Mouse (Mus musculus) left cerebral cortex, postnatal 14 days (tissue): ENCODE data around the gene Slc16a10. TPM values are rescaled to one million over a fixed set of nuclear protein-coding genes. Genes with fewer than 3 reads are reported as not detected.
"Not testable (repeated sequence)": the region's sequence is repeated elsewhere in the genome, so short reads cannot be mapped to it uniquely, and the experiment has no call there.

Experiments
- DNase-seq, 2 experiments: peaks; one replicate each; pipeline ENCODE4 v3.0.0; 2021 to 2022; ENCODE audit warnings: low spot score in 2 of 2, mixed read lengths in 1 of 2
- intact Hi-C: fragments of 180-260 bp; cut with DNase I; formaldehyde crosslinking; loops from one replicate; pipeline ENCODE4 v1.15.1; 2025
- total RNA-seq, 2 experiments: library from RNA; stranded (reverse); gene quantifications; 2 replicates each; pipeline ENCODE4 v1.2.3; 2021

The Slc16a10 gene
- total RNA-seq, 2 experiments from 2014 or later: 2.7 to 3.9 TPM

GRCm38 (mm10) chr10:40050763-40051162, 91.3 kb downstream of the Slc16a10 start:
- no peak for DNase-seq
- intact Hi-C loops: no loop called here

GRCm38 (mm10) chr10:40041339-40041738, 100.7 kb downstream of the Slc16a10 start:
- intact Hi-C loops: no loop called here
- no peak for DNase-seq

GRCm38 (mm10) chr10:40036686-40037560, 105.1 kb downstream of the Slc16a10 start:
- intact Hi-C loops: no loop called here
- peak; percentile 71 to 77 for DNase-seq

GRCm38 (mm10) chr10:40034956-40035355, 107.1 kb downstream of the Slc16a10 start:
- DNase-seq: no peak
- intact Hi-C loops: no loop called here

- DNase-seq: no peak
- intact Hi-C loops: no loop called here
Observed at GRCm38 (mm10) chr10:40032897-40033296, 109.2 kb downstream of the Slc16a10 start.

- DNase-seq: no peak
- intact Hi-C loops: no loop called here
Observed at GRCm38 (mm10) chr10:40030716-40031115, 111.3 kb downstream of the Slc16a10 start.

GRCm38 (mm10) chr10:40029610-40030009, 112.4 kb downstream of the Slc16a10 start:
- DNase-seq: no peak
- intact Hi-C loops: loop anchor here (5.0 kb wide), 1 partner anchor 72 kb away; no protein-coding TSS in a partner anchor

- DNase-seq: no peak
- intact Hi-C loops: loop anchor here (5.0 kb wide), 1 partner anchor 71 kb away; no protein-coding TSS in a partner anchor
Observed at GRCm38 (mm10) chr10:40028091-40028490, 114.0 kb downstream of the Slc16a10 start.

- no peak for DNase-seq
- intact Hi-C loops: loop anchor here (5.0 kb wide), 1 partner anchor 69 kb away; no protein-coding TSS in a partner anchor
Observed at GRCm38 (mm10) chr10:40026546-40026945, 115.5 kb downstream of the Slc16a10 start.

- intact Hi-C loops: loop anchor here (5.0 kb wide), 1 partner anchor 68 kb away; no protein-coding TSS in a partner anchor
- DNase-seq: no peak
Observed at GRCm38 (mm10) chr10:40025560-40025959, 116.5 kb downstream of the Slc16a10 start.

- DNase-seq: peak; percentile 90 to 96
- intact Hi-C loops: loop anchor here (5.0 kb wide), 1 partner anchor 67 kb away; no protein-coding TSS in a partner anchor
Observed at GRCm38 (mm10) chr10:40024554-40025428, 117.3 kb downstream of the Slc16a10 start, which contains the start of gene Mfsd4b1. Gene Mfsd4b1 (minus strand): TSS chr10:40025268.

- intact Hi-C loops: no loop called here
- no peak for DNase-seq
Observed at GRCm38 (mm10) chr10:40020401-40020800, 121.7 kb downstream of the Slc16a10 start.

- intact Hi-C loops: no loop called here
Observed at GRCm38 (mm10) chr10:40019492-40019891, 122.6 kb downstream of the Slc16a10 start.

GRCm38 (mm10) chr10:40018261-40018860, 123.7 kb downstream of the Slc16a10 start:
- DNase-seq: no peak
- intact Hi-C loops: no loop called here

More at GRCm38 (mm10) chr10:40019492-40019891, 122.6 kb downstream of the Slc16a10 start:
- DNase-seq: no peak

GRCm38 (mm10) chr10:40009591-40009990, 132.5 kb downstream of the Slc16a10 start:
- intact Hi-C loops: no loop called here
- no peak for DNase-seq

- intact Hi-C loops, DNase-seq: not testable (repeated sequence)
Observed at GRCm38 (mm10) chr10:40008847-40009246, 133.2 kb downstream of the Slc16a10 start.

- no peak for DNase-seq
- intact Hi-C loops: no loop called here
Observed at GRCm38 (mm10) chr10:40007953-40008352, 134.1 kb downstream of the Slc16a10 start.

GRCm38 (mm10) chr10:40006963-40007362, 135.1 kb downstream of the Slc16a10 start:
- intact Hi-C loops: no loop called here
- no peak for DNase-seq

GRCm38 (mm10) chr10:40000746-40001145, 141.3 kb downstream of the Slc16a10 start:
- no peak for DNase-seq
- intact Hi-C loops: no loop called here
